Mouse (Mus musculus) kidney, postnatal 36 days (tissue): ENCODE results near the gene 9030025P20Rik.
"Not testable (repeated sequence)": the region's sequence is repeated elsewhere in the genome, so short reads cannot be mapped to it uniquely, and the experiment has no call there.

Experiments used
- DNase-seq, 2 experiments: peaks; one replicate each; pipeline ENCODE4 v3.0.0; 2021 to 2022; ENCODE audit warnings: mixed read lengths in 2 of 2

Gene 9030025P20Rik

GRCm38 (mm10) chr17:14978362-14979038, at the start of gene 9030025P20Rik, which contains the start of gene Gm3417:
TSS of gene 9030025P20Rik (plus strand) at chr17:14978468.
TSS of gene Gm3417 (minus strand) at chr17:14978790.
- DNase-seq = not testable (repeated sequence)

- no peak for DNase-seq
Observed at GRCm38 (mm10) chr17:14928631-14929030, 49.6 kb upstream of the 9030025P20Rik start.

- no peak for DNase-seq
Observed at GRCm38 (mm10) chr17:14930697-14931096, 47.6 kb upstream of the 9030025P20Rik start.

- no peak for DNase-seq
Observed at GRCm38 (mm10) chr17:14931469-14931868, 46.8 kb upstream of the 9030025P20Rik start.

- not testable (repeated sequence) for DNase-seq
Observed at GRCm38 (mm10) chr17:14935280-14935679, 43.0 kb upstream of the 9030025P20Rik start.

GRCm38 (mm10) chr17:14935841-14936605, 42.2 kb upstream of the 9030025P20Rik start:
- no peak for DNase-seq

- DNase-seq = not testable (repeated sequence)
Observed at GRCm38 (mm10) chr17:14942181-14942580, 36.1 kb upstream of the 9030025P20Rik start.

GRCm38 (mm10) chr17:14943009-14943728, 35.1 kb upstream of the 9030025P20Rik start, which contains the start of the genes Wdr27 and 1600012H06Rik:
TSS of gene Wdr27 (minus strand) at chr17:14943158.
TSS of gene 1600012H06Rik (plus strand) at chr17:14943184.
- DNase-seq = peak; percentile 99

- no peak for DNase-seq
Observed at GRCm38 (mm10) chr17:14943729-14944059, 34.6 kb upstream of the 9030025P20Rik start.

GRCm38 (mm10) chr17:14944551-14944950, 33.7 kb upstream of the 9030025P20Rik start:
- DNase-seq = no peak

GRCm38 (mm10) chr17:14949161-14949827, 29.0 kb upstream of the 9030025P20Rik start:
- DNase-seq = no peak

- peak in 1 of 2 experiments; percentile 7 for DNase-seq
Observed at GRCm38 (mm10) chr17:14953452-14953851, 24.8 kb upstream of the 9030025P20Rik start.

- no peak for DNase-seq
Observed at GRCm38 (mm10) chr17:14958686-14959327, 19.5 kb upstream of the 9030025P20Rik start.

GRCm38 (mm10) chr17:14959979-14960378, 18.3 kb upstream of the 9030025P20Rik start:
- peak in 1 of 2 experiments; percentile 31 for DNase-seq

GRCm38 (mm10) chr17:14960520-14960919, 17.7 kb upstream of the 9030025P20Rik start:
- peak in 1 of 2 experiments; percentile 27 for DNase-seq

- DNase-seq = peak in 1 of 2 experiments; percentile 59
Observed at GRCm38 (mm10) chr17:14960951-14961556, 17.2 kb upstream of the 9030025P20Rik start, which contains the start of gene Phf10. TSS of gene Phf10 (minus strand) at chr17:14961273.

GRCm38 (mm10) chr17:14961557-14962154, 16.6 kb upstream of the 9030025P20Rik start:
- not testable (repeated sequence) for DNase-seq

GRCm38 (mm10) chr17:14968373-14968913, 9.8 kb upstream of the 9030025P20Rik start:
- not testable (repeated sequence) for DNase-seq

- not testable (repeated sequence) for DNase-seq
Observed at GRCm38 (mm10) chr17:14977718-14978361, 428 bp upstream of the 9030025P20Rik start.

- DNase-seq = peak in 1 of 2 experiments; percentile 0
Observed at GRCm38 (mm10) chr17:14990116-14990702, 11.9 kb downstream of the 9030025P20Rik start.
